Mouse (Mus musculus): ENCODE data around the gene Tspan1.
A peak's percentile ranks its signal among the peaks of the same experiment; 100 is the strongest.

The Tspan1 gene

DNA sequence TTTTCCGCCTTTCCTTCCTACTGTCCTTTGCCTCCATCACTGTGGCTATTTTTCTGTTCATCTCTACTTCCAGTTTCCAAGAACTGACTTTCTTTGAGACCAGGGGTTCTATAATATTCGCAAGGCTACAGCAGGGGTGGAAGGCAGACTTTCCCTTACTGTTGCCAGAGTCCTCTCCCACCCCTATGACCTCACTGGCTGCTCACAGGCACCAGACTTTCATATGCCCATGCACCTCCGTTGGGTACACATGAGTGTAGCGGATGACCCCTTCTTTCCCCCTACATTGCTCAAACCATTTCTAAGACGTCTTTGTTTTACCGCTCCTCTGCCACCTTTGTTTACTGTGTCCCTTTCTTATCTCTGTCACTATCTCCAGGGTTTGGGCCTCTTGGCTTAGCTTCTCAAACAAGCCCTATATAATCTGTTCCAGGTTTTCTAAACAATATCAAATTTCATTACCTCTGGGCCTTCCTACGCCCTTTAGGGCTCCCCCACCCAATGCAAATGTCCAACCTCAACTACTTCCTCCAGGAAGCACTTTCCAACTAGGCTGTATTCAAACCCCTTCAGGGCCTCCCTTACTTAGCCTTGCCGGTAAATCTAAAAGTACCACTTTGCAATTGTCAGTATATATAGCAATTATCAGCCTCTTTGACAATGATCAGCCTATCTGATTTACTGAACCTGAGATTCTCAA is 1.5 kb downstream of the Tspan1 start:
- no peak for DNase-seq (ENCODE audit: low spot score)

DNA sequence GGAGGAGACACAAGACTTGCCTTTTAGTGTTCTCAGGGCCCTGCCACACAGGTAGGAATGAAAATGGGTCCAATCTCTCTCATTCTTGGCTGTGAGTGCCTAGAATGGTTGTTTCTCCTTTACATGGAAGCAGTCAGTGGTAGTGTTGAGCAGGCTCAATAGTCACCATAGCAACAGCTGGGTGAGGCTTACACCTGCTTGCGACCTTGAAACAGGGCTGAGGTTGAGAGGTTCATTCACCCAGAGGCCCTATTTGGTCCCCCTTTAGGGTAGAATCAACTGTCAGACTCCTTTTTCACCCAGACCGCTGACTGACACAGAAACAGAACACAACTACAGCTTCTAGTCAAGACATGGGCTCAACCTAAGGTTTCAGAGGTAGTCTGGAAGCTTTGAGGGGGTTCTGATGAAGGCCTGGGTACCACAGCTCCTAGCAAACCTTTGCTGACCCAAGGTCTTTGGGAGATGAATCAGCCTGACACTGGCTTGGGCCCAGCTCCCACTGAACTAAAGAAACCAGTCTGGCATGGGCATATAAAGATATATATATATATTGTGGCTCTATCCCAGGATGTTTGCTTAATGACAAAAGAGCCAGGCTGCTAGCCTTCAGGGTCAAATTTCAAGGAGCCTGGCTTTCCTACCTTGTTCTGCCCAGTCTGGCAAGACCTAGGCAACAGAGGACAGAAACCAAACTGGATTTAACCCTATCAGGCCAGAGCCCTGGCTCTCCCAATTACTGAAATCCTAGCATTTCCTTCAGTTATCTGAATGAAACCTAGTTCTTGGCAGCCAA is 2.4 kb downstream of the Tspan1 start:
- DNase-seq (ENCODE audit: low spot score) = no peak

DNA sequence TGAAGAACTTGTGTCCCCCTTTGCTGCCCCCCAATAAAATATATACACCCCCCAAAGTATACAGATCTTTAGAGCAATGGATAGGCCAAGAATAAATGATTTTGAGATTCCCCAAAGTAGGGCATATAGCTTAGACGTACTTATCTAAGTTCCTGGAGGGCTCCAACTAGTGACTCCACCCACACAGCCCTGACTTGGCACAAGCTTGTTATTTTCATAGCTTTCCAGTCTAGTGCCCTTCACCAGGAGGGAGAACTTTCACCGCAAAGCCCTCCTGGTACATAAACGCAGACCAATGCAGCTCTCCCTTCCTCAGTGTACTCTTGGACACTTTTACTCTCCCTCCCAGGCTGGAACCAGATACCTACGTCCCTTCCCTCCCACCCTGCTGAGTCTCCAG is 5.3 kb downstream of the Tspan1 start:
- no peak for DNase-seq (ENCODE audit: low spot score)

DNA sequence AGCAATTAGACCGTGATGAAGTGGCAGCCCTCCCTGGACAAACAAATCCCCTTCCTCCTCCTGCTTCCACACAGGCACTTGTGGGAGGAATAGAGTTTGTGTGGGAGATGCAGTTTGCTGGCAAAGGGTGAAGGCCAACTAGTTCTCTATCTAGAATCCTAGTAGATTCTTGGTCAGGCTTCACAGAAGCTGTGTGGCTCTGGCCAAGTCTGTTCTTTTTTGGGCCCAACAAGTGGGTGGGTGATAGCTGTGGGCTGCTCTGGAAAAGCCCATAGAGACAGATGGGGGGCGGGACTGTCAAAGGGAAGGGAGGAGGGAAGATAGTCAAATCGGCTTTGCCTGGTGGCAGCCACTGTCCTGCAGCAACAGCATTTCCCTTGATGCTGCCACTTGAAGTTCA is 6.6 kb downstream of the Tspan1 start:
- peak; percentile 77 for DNase-seq (ENCODE audit: low spot score)

DNA sequence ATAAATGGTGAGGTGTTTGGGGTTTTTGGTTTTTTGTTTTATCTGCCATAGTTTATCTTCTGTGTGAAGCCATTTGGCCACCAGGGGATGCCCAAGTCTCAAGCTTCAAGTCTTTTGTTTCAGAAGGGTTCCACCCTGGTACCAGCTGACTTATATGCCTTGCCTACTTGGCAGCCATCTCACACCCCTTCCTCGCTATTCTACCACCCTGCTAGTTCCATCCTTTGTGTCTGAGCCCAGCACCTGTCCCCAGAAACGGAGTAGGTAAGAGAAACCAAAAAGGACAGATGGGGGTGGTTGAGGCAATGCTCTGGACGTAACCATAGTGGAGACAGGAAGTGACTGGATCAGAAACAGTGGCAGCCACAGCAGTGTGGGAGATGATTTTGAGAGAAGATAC is 7.5 kb downstream of the Tspan1 start:
- peak; percentile 55 for DNase-seq (ENCODE audit: low spot score)

DNA sequence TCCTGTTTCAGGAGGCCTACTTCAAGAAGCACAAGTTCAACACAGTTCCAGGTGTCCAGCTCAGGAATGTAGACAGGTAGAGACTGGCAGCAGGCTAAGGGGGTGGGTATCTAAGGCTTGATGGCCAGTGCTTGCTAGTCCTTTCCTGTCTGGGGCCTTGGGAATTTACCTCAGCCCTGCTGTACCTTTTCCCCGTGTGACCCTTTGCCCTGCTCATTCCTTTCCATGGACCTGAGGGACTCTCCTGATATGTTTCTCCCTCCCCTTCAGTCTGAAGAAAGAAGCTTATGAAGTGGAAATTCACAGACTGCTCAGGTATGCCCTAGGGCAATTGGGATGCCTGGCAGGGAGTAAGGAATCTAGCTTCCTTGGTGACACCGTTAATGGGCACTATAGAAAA is 9.5 kb downstream of the Tspan1 start:
- DNase-seq (ENCODE audit: low spot score) = no peak

DNA sequence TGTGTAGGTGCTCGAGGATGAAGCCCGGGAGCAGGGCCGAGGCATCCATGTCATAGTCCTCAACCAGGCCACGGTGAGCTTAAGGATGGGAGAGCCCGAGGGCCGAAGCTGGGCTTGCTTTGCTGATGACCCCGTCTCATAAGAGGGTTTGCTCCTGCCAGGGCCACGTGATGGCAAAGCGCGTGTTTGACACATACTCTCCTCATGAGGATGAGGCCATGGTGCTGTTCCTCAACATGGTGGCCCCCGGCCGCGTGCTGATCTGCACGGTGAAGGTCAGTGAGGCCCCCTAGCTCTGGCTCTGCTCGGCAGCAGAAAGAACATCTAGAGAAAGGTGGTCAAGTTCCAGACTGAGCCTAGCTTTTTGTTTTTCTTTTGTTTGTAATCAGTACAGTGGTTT is 14.7 kb downstream of the Tspan1 start:
- DNase-seq (ENCODE audit: low spot score) = no peak

DNA sequence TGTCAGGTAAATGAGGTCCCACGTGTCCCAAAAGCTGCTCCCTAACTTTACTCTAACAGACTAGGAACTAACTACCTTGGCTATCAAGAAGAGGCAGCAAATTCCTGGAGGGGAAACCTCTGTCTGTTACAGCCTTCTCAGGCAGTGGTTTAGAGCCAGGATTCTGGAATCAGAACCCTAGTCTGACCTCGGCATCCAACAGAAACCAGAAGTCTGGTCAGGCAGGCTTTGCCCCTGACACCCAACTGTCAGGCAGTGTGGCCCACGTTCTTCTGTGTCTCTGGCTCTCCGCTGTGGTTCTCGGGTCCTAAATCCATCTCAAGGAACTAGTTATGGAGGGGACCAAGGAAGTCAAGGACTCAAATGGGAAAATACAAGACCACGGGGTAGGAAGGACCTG is 16.2 kb downstream of the Tspan1 start, which contains the start of gene Lurap1:
Gene Lurap1, minus strand, starts transcription at position 101 of the 400 bp plus-strand sequence.
- DNase-seq (ENCODE audit: low spot score) = no peak

DNA sequence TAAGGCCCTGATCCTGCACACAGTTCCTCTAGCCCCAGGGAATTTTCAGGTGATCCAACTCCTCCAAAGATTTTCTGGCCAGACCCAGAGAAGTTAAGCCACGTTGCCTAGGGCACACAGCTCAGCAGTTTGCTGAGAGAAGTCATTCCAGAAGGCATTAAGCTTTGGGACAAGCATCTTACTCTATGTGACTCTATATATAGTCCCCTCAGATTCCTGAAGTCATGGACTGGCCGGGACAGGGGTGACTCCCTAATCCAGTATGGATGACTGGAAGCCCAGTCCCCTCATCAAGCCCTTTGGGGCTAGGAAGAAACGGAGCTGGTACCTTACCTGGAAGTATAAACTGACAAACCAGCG is 16.6 kb downstream of the Tspan1 start:
- no peak for DNase-seq (ENCODE audit: low spot score)

DNA sequence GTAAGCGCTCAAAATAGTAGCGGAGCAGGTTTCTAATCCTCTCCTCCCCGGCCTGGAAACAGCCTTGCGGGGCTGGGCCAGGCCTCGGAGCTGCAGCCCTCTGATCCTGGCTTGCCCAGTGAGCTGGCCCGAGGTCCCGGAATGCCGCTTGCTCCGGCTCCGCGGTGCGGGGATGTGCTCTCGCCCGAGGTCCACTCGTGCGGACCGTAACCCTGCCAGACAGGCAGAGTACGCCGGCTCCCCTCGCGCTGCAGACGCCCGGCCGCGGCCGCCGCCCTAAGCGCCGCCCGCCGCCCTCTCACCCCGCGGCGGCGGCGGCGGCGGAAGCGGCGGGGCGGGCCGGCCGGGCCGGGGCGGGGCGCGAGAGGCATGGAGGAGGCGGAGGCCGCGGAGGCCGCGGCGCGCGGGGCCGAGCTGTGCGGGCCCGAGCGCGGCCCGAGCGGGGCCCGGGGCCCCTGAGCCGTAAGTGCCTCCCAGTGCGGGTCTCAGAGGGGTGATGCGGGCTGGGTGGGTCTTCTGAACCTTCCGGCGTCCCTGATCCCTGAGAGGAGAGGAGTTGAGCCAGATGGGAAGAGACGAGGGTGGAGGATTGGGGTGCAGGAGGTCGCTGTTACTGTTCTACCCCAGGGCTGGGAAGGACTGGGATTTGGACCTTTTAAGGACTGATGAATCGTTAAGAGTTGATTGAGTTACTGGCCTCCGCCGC is 17.1 kb downstream of the Tspan1 start:
- peak; percentile 48 for DNase-seq (ENCODE audit: low spot score)

DNA sequence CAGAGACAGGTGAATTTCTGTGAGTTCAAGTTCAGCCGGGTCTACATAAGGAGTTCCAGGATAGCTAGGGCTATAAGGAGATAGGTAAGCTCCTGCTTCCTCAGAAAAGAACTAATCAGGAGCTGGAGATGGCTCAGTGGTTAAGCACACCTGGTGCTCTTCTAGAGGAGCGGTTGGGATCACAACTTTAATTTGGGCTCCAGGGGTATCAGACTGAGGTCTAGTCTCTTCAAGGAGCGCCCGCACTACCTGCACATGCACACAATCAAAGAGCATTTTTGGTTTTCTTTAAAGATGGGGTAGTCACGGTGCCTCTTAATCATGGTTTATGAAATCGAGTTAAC is 17.6 kb downstream of the Tspan1 start:
- DNase-seq (ENCODE audit: low spot score) = no peak

DNA sequence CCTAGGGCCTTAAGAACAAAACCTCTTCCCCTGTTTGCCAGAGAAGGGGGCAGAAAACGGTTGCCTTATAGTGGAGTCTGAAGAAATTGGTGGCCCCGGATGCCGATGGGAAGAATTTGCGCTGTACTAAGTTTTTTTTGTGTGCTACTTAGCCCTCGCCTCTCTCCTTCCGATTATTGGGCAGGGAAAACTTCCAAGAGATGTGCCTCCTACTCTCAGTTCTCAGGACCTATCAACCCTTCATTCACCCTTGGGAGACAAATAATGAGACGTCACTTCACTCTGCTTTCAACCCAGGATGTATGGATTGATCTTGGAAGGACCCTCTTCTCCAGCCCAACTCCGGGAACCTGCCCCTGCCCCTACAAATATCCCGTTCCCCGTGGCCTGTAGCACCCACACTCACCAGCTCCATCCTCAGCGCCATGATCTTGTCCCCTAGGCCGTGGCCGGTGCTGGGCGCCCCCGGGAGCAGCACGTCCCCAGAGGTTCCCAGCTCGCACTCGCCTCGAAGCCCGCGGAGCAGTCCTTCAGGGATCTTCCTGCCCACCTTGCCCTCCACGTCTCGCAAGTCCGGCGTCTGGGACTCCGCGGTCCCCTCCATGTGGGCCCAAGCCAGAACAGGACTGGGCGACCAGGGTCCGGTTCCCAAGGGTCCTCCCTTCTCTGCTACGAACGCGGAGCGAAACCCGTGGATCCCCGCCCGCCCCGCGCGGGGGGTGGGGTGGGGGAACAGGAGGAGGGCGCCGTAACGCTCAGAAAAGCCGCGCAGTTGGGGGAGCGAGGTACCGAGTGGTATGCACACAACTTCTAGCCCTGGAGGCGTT is 23.3 kb downstream of the Tspan1 start:
- DNase-seq (ENCODE audit: low spot score) = peak; percentile 63

DNA sequence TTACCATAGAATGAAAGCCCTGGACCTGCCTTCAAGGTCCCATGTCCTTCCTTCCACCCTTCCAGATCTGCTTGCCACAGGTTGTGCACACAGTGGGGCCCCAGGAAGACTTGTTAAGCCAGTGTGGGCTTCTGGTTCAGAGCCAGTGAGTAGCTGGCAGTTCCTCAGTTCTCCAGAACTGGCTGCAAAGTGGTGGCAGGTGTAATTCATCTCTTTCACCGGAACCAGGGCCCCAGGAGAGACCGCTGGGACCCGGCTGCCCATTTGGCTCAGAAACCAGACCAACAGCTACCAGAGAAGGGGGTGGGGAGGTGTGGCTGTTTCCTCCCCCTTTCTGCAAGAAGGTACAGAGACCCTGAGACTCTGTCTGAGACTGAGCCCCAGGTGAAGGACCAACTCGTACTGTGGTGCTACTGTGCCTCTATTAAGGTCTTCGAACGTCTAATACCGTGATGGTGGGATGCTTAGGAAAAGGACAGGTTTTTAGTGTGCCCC is 24.0 kb downstream of the Tspan1 start:
- DNase-seq (ENCODE audit: low spot score) = no peak

DNA sequence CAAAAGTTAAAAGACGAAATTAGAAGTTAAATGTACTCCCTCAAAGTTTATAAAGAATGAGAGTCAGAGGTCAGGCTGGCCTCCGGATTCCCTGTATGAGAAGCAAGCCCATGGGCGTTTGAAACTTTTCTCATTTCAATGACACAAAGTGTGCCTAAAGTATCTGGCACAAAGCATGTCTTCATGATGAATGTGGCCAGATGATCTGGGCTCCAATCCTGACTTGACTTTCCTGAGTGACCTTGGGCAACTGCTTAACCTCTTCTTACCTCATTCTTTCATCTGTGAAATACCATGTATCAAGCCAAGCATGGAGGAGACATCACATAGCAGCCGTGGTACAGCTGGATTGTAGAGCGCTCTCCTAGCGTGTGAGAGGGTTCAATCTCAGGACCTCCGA is 25.1 kb downstream of the Tspan1 start:
- no peak for DNase-seq (ENCODE audit: low spot score)

DNA sequence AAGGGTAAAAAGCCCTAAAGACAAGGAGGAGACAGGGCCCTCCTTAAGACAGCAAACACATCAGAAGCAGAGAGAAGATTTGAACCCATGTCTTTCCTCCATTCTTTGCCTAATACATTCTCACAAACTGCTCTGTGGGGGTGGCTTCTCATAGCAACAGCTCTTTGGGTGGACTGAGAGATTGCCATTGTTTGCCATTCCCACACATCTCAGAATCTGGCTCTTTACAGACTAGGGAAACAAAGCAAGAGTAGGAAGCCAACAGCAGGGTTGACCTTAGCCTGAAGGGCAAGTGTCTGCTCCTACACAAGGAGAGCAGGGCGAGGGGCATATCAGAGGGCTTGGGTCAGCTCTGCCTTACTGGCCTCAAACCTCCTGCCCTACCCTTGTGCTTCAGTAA is 25.7 kb downstream of the Tspan1 start:
- DNase-seq (ENCODE audit: low spot score) = no peak

DNA sequence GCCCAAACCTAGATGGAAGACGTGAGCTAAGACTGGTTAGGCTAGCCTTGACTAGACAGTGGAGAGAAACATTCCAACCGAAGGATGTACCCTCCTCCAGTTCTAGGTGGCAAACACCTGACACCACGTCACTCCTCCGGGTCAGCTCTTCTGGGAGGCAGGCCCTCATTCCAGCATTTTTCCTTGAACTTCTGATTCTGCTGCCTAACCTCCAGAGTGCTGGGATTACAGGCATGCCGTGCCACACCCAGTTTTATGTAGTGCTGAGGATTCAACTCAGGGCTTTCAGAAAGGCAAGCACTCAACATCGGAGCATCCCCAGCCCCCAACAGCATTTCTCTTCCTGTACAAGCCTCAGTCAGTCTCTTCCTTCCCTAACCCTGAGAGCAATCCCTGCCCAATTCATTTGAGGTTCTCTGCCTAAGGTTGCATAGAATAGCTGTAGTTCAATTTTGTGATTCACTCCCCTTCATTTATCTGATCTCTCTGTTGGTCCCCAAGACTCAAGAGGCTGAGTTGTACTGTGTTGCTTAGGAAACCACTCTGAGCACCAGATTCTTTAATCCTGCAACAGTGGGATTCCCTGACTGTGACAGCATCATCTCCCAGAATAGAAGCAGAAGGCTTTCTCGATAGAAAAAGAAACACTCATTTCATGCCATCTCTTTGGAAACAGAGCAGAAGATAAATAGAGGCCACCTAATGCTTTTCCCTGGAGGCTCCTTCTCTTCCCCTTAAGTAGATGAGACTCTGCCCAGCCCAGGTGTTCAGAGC is 26.4 kb downstream of the Tspan1 start:
- DNase-seq (ENCODE audit: low spot score) = no peak

DNA sequence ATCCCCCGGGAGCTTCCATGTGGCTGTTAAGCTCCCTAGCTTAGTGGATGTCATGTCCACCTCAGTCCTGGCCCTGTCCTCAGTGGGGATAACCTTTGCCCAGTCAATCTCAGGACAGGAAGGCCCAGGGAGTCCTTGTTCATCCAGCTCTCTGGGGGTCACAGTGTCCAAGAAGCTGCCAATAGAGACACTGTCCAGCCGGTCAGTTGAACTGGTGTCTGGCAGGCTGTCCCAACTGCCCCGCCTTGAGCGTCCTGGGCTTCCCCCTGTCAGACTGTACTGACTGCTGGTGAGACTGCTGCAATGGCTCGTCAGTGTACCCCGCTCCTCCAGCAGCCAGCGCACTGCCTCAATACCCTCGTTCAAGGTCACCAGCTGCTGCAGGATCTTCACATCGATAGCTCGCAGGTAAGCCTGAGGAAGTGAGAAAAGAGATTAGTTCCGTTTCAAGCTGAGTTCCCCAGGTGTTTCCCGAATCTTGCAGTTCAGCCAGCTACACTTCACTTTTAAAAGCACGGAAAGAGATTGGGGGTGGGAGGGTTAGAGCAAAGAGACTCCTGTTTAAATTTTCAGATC is 29.9 kb downstream of the Tspan1 start:
- no peak for DNase-seq (ENCODE audit: low spot score)

DNA sequence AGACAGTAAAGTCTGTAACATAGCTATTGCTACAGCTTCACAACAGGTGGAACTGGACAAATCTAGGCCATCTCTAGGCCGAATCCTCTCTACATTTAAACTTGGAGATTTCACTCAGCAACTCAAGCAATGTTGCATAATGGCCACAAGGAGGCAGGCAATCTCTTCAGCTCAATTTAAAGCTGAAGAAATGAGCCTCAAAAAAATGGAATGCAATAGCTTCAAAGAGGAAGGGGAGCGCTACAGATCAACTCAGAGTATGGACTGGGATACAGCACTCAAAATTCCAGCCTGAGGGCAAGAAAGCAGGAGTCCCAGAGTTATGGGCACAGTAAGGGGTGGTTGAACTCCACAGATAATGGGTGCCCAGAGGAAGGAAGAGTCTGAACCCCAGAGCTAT is 32.4 kb downstream of the Tspan1 start:
- DNase-seq (ENCODE audit: low spot score) = no peak

DNA sequence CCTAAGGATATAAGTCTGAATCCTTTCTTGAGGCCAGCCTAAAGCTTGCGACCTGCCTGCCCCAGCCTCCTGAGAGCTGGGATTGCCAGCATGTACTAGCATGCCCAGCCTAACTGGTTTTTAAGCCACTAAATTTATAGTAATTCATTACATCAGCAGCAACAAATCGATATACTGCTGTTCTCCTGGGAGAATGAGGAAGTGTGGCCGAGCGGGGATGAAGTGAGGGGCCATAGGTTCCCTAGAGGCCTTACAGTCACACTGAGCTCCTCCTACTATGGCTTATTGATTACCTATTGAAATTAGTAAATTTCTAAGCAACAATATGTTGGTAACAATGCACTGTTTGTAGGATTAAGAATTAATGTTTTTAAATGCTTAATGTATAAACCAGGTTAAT is 34.3 kb downstream of the Tspan1 start:
- no peak for DNase-seq (ENCODE audit: low spot score)

DNA sequence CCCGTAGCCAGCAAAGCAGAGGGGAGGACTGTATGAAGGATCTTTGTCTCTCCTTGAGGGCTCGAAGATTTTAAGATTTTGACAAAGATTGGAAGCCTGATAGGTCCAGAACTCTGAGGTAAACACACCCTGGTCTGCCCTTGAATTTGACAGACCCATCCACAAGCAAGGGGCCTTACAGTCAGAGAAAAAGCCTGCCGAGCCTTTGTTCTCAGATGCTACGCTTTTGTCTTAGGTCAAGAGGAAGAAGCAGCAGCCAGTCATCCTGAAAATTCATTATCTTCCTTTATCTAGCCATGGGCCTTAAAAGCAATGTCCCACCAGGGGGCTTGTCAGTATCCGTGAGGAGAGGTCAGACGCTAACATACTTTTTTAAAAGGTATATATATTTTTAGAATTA is 39.4 kb downstream of the Tspan1 start:
- no peak for DNase-seq (ENCODE audit: low spot score)

DNA sequence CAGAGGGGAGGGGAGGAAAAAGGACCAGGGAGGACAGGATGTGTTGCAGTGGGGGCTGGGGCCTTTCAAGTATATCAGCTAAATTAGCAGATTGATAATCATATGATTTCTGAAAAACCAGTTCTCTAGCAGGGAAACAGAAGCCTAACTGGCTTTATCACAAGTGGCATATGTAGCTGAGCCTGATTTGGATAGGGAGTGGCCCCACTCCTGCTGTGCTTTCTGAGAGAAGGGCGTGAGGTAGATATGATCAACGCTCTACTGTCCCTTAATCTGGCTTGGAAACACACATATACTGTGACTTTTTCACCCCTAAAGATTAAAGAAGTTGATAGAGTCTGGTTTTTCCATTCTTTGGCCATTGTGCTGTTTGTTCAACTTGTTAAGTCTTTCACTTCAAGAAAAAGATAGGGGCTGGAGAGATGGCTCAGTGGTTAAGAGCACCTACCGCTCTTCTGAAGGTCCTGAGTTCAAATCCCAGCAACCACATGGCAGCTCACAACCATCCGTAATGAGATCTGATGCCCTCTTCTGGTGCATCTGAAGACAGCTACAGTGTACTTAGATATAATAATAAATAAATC is 41.5 kb downstream of the Tspan1 start:
- no peak for DNase-seq (ENCODE audit: low spot score)

Data from layer of hippocampus, adult 11-12 months (tissue).